Mouse (Mus musculus): ENCODE results near the gene Spert. TPM values are rescaled to one million over a fixed set of nuclear protein-coding genes. Genes with fewer than 3 reads are reported as not detected.

Spert gene
- polyA plus RNA-seq (2015; fragmentation: Nextera tagmentation; extraction: Ambion mirVana): not detected in 2 replicates

GRCm38 (mm10) chr14:75592978-75593377 lies at the start of gene Spert:
Spert (minus strand) TSS chr14:75593116.
- Histone ChIP-seq H3K27me3 (no peaks in the 10 kb centered on the region), H3K27ac (replicated peaks) (no peak within 1 kb of the TSS), H3K4me3 (replicated peaks) (no peak within 1 kb of the TSS), H3K36me3 (no peaks in the 10 kb centered on the region), H3K9me3 (replicated peaks) (no peaks in the 10 kb centered on the region), H3K9ac (no peak within 1 kb of the TSS), H3K4me1 (no peaks in the 10 kb centered on the region), H3K4me2 (replicated peaks) (no peak within 1 kb of the TSS)
- WGBS: 68% methylated on average over 3 of the region's 3 CpGs
- ATAC-seq (ENCODE audit: insufficient number of reproducible peaks, low FRiP score, low TSS enrichment, low read depth): no peak

- H3K9ac ChIP-seq: no peak within 1 kb of the TSS
- ATAC-seq (ENCODE audit: insufficient number of reproducible peaks, low FRiP score, low TSS enrichment, low read depth): no peak
Measured at GRCm38 (mm10) chr14:75642080-75642479, 49.2 kb upstream of the Spert start, which contains the start of gene Erich6b. Erich6b (plus strand) TSS chr14:75642259.

GRCm38 (mm10) chr14:75641369-75641768 lies 48.5 kb upstream of the Spert start:
- Histone ChIP-seq H3K9ac (no peak overlapping the region), H3K4me2 (replicated peaks) (no peak overlapping the region), H3K27me3 (no peaks in the 10 kb centered on the region), H3K4me1 (no peaks in the 10 kb centered on the region), H3K9me3 (replicated peaks) (no peaks in the 10 kb centered on the region), H3K27ac (replicated peaks) (no peak overlapping the region), H3K4me3 (replicated peaks) (no peak overlapping the region), H3K36me3 (no peaks in the 10 kb centered on the region)
- 57% methylated on average over 6 of the region's 6 CpGs for WGBS
- no peak for ATAC-seq (ENCODE audit: insufficient number of reproducible peaks, low FRiP score, low TSS enrichment, low read depth)

More at GRCm38 (mm10) chr14:75642080-75642479, 49.2 kb upstream of the Spert start, which contains the start of gene Erich6b:
- H3K4me2 ChIP-seq (replicated peaks): no peak within 1 kb of the TSS
- H3K27me3 ChIP-seq: no peaks in the 10 kb centered on the region
- H3K4me3 ChIP-seq (replicated peaks): no peak within 1 kb of the TSS
- WGBS: 80% methylated on average over 8 of the region's 8 CpGs
- H3K4me1 ChIP-seq: no peaks in the 10 kb centered on the region
- H3K27ac ChIP-seq (replicated peaks): no peak within 1 kb of the TSS
- no peaks in the 10 kb centered on the region for H3K9me3 ChIP-seq (replicated peaks)
- H3K36me3 ChIP-seq: no peaks in the 10 kb centered on the region

- no peak for ATAC-seq (ENCODE audit: insufficient number of reproducible peaks, low FRiP score, low TSS enrichment, low read depth)
- H3K4me3 ChIP-seq (replicated peaks): no peak overlapping the region
- H3K27ac ChIP-seq (replicated peaks): no peak overlapping the region
- H3K9ac ChIP-seq: no peak overlapping the region
- H3K4me2 ChIP-seq (replicated peaks): no peak overlapping the region
- H3K4me1 ChIP-seq: no peaks in the 10 kb centered on the region
- no peaks in the 10 kb centered on the region for H3K9me3 ChIP-seq (replicated peaks)
- H3K36me3 ChIP-seq: no peaks in the 10 kb centered on the region
- no peaks in the 10 kb centered on the region for H3K27me3 ChIP-seq
- WGBS: 88% methylated on average over 2 of the region's 2 CpGs
Measured at GRCm38 (mm10) chr14:75640846-75641245, 47.9 kb upstream of the Spert start.

GRCm38 (mm10) chr14:75637641-75638040 lies 44.7 kb upstream of the Spert start:
- H3K4me2 ChIP-seq (replicated peaks): no peak overlapping the region
- WGBS: 87% methylated on average over 4 of the region's 4 CpGs
- no peaks in the 10 kb centered on the region for H3K4me1 ChIP-seq
- no peak overlapping the region for H3K27ac ChIP-seq (replicated peaks)
- H3K9ac ChIP-seq: no peak overlapping the region
- no peak for ATAC-seq (ENCODE audit: insufficient number of reproducible peaks, low FRiP score, low TSS enrichment, low read depth)
- H3K27me3 ChIP-seq: no peaks in the 10 kb centered on the region
- no peaks in the 10 kb centered on the region for H3K9me3 ChIP-seq (replicated peaks)
- H3K4me3 ChIP-seq (replicated peaks): no peak overlapping the region
- no peaks in the 10 kb centered on the region for H3K36me3 ChIP-seq

- no peak overlapping the region for H3K27ac ChIP-seq (replicated peaks)
- H3K36me3 ChIP-seq: no peaks in the 10 kb centered on the region
- no peak overlapping the region for H3K4me3 ChIP-seq (replicated peaks)
- H3K4me1 ChIP-seq: no peaks in the 10 kb centered on the region
- H3K9ac ChIP-seq: no peak overlapping the region
- H3K9me3 ChIP-seq (replicated peaks): no peaks in the 10 kb centered on the region
- ATAC-seq (ENCODE audit: insufficient number of reproducible peaks, low FRiP score, low TSS enrichment, low read depth): no peak
- H3K27me3 ChIP-seq: no peaks in the 10 kb centered on the region
- no peak overlapping the region for H3K4me2 ChIP-seq (replicated peaks)
- WGBS: 49% methylated on average over 7 of the region's 7 CpGs
Measured at GRCm38 (mm10) chr14:75636107-75636506, 43.2 kb upstream of the Spert start.

- 67% methylated on average over 12 of the region's 12 CpGs for WGBS
- no peaks in the 10 kb centered on the region for H3K4me1 ChIP-seq
- ATAC-seq (ENCODE audit: insufficient number of reproducible peaks, low FRiP score, low TSS enrichment, low read depth): no peak
- no peak overlapping the region for H3K9ac ChIP-seq
- no peaks in the 10 kb centered on the region for H3K27me3 ChIP-seq
- no peak overlapping the region for H3K4me2 ChIP-seq (replicated peaks)
- no peak overlapping the region for H3K4me3 ChIP-seq (replicated peaks)
- H3K27ac ChIP-seq (replicated peaks): no peak overlapping the region
- H3K9me3 ChIP-seq (replicated peaks): no peaks in the 10 kb centered on the region
- H3K36me3 ChIP-seq: no peaks in the 10 kb centered on the region
Measured at GRCm38 (mm10) chr14:75635350-75635749, 42.4 kb upstream of the Spert start.

GRCm38 (mm10) chr14:75628870-75629269 lies 36.0 kb upstream of the Spert start:
- Histone ChIP-seq H3K4me3 (replicated peaks) (no peak overlapping the region), H3K4me2 (replicated peaks) (no peak overlapping the region), H3K9ac (no peak overlapping the region), H3K36me3 (no peaks in the 10 kb centered on the region), H3K4me1 (no peaks in the 10 kb centered on the region), H3K27me3 (no peaks in the 10 kb centered on the region), H3K9me3 (replicated peaks) (no peaks in the 10 kb centered on the region), H3K27ac (replicated peaks) (no peak overlapping the region)
- 89% methylated on average over 8 of the region's 8 CpGs for WGBS
- ATAC-seq (ENCODE audit: insufficient number of reproducible peaks, low FRiP score, low TSS enrichment, low read depth): no peak

- H3K4me3 ChIP-seq (replicated peaks): no peak overlapping the region
- H3K4me2 ChIP-seq (replicated peaks): no peak overlapping the region
- no peak for ATAC-seq (ENCODE audit: insufficient number of reproducible peaks, low FRiP score, low TSS enrichment, low read depth)
- no peaks in the 10 kb centered on the region for H3K36me3 ChIP-seq
- no peaks in the 10 kb centered on the region for H3K9me3 ChIP-seq (replicated peaks)
- H3K27me3 ChIP-seq: no peaks in the 10 kb centered on the region
- no peak overlapping the region for H3K27ac ChIP-seq (replicated peaks)
- 72% methylated on average over 7 of the region's 7 CpGs for WGBS
- no peak overlapping the region for H3K9ac ChIP-seq
- no peaks in the 10 kb centered on the region for H3K4me1 ChIP-seq
Measured at GRCm38 (mm10) chr14:75622984-75623383, 30.1 kb upstream of the Spert start.

- H3K27me3 ChIP-seq: no peaks in the 10 kb centered on the region
- WGBS: 72% methylated on average over 6 of the region's 6 CpGs
- no peak overlapping the region for H3K4me2 ChIP-seq (replicated peaks)
- H3K4me3 ChIP-seq (replicated peaks): no peak overlapping the region
- H3K27ac ChIP-seq (replicated peaks): no peak overlapping the region
- H3K9me3 ChIP-seq (replicated peaks): no peaks in the 10 kb centered on the region
- ATAC-seq (ENCODE audit: insufficient number of reproducible peaks, low FRiP score, low TSS enrichment, low read depth): no peak
- no peaks in the 10 kb centered on the region for H3K36me3 ChIP-seq
- no peak overlapping the region for H3K9ac ChIP-seq
- no peaks in the 10 kb centered on the region for H3K4me1 ChIP-seq
Measured at GRCm38 (mm10) chr14:75616375-75616774, 23.5 kb upstream of the Spert start.

GRCm38 (mm10) chr14:75609176-75609575 lies 16.3 kb upstream of the Spert start:
- Histone ChIP-seq H3K27me3 (no peaks in the 10 kb centered on the region), H3K9me3 (replicated peaks) (no peaks in the 10 kb centered on the region), H3K4me3 (replicated peaks) (no peak overlapping the region), H3K27ac (replicated peaks) (no peak overlapping the region), H3K4me2 (replicated peaks) (no peak overlapping the region), H3K4me1 (no peaks in the 10 kb centered on the region), H3K9ac (no peak overlapping the region), H3K36me3 (no peaks in the 10 kb centered on the region)
- no peak for ATAC-seq (ENCODE audit: insufficient number of reproducible peaks, low FRiP score, low TSS enrichment, low read depth)
- WGBS: 83% methylated on average over 2 of the region's 2 CpGs

GRCm38 (mm10) chr14:75583870-75584269 lies 9.0 kb downstream of the Spert start:
- Histone ChIP-seq H3K4me2 (replicated peaks) (no peak overlapping the region), H3K27me3 (no peaks in the 10 kb centered on the region), H3K4me3 (replicated peaks) (no peak overlapping the region), H3K27ac (replicated peaks) (no peak overlapping the region), H3K9ac (no peak overlapping the region), H3K36me3 (no peaks in the 10 kb centered on the region), H3K4me1 (no peaks in the 10 kb centered on the region), H3K9me3 (replicated peaks) (no peaks in the 10 kb centered on the region)
- ATAC-seq (ENCODE audit: insufficient number of reproducible peaks, low FRiP score, low TSS enrichment, low read depth): no peak
- WGBS: 84% methylated on average over 12 of the region's 12 CpGs
